Mouse (Mus musculus) E14TG2a.4 (cell line): ENCODE results near the gene Col6a1.

ENCODE experiments used
- CTCF ChIP-seq: conservative IDR thresholded peaks from 2 replicates; pipeline ENCODE4 v1.5.1; 2014; ENCODE audit warnings: low read length
- NANOG ChIP-seq: IDR thresholded peaks from 2 replicates; pipeline ENCODE4 v1.6.1; 2014; ENCODE audit warnings: borderline replicate concordance, low read length, mixed read lengths
- POU5F1 ChIP-seq: IDR thresholded peaks from 2 replicates; pipeline ENCODE4 v1.6.1; 2014; ENCODE audit warnings: low read length, borderline replicate concordance

- TF ChIP-seq CTCF (no peak), NANOG (no peak), POU5F1 (no peak)
Observed at GRCm38 (mm10) chr10:76683461-76683860, 42.5 kb downstream of the Col6a1 start.
